Mouse (Mus musculus) c-Kit-positive CD71-negative TER-119-negative erythroid progenitor cells, embryonic 14.5 days (primary cell): ENCODE data around the gene Lenep.

ENCODE experiments used
- DNase-seq: peaks from one replicate; pipeline ENCODE4 v3.0.0-alpha.2; 2013; ENCODE audit warnings: low read depth

Lenep gene

GRCm38 (mm10) chr3:89419981-89420380 is 17.4 kb upstream of the Lenep start:
- no peak for DNase-seq

- DNase-seq: no peak
These were observed 17.0 kb upstream of the Lenep start for GRCm38 (mm10) chr3:89419571-89419970.

GRCm38 (mm10) chr3:89418861-89419250 is 16.3 kb upstream of the Lenep start:
- DNase-seq: no peak

GRCm38 (mm10) chr3:89418170-89418860 is 15.7 kb upstream of the Lenep start, which contains the start of the genes Cks1b and Shc1:
Gene Cks1b, minus strand, starts transcription at chr3:89418383.
Gene Shc1, plus strand, starts transcription at chr3:89418443.
- peak; percentile 93 for DNase-seq

GRCm38 (mm10) chr3:89417840-89418169 is 15.2 kb upstream of the Lenep start:
- DNase-seq: no peak

- DNase-seq: no peak
These were observed 14.5 kb upstream of the Lenep start for GRCm38 (mm10) chr3:89417131-89417530.

- no peak for DNase-seq
These were observed 13.6 kb upstream of the Lenep start for GRCm38 (mm10) chr3:89416158-89416557.

GRCm38 (mm10) chr3:89411490-89412393 is 9.1 kb upstream of the Lenep start, which contains the start of gene Flad1:
Gene Flad1, minus strand, starts transcription at chr3:89411870.
- peak; percentile 100 for DNase-seq

- no peak for DNase-seq
These were observed 8.3 kb upstream of the Lenep start for GRCm38 (mm10) chr3:89410864-89411263.

GRCm38 (mm10) chr3:89409701-89410100 is 7.1 kb upstream of the Lenep start:
- no peak for DNase-seq

GRCm38 (mm10) chr3:89408448-89408847 is 5.9 kb upstream of the Lenep start:
- DNase-seq: no peak

- DNase-seq: no peak
These were observed 4.3 kb upstream of the Lenep start for GRCm38 (mm10) chr3:89406887-89407286.

- no peak for DNase-seq
These were observed 1.3 kb downstream of the Lenep start for GRCm38 (mm10) chr3:89401329-89401728.

GRCm38 (mm10) chr3:89396654-89397005 is 6.0 kb downstream of the Lenep start:
- no peak for DNase-seq

GRCm38 (mm10) chr3:89395806-89396653 is 6.6 kb downstream of the Lenep start:
- DNase-seq: no peak

GRCm38 (mm10) chr3:89395419-89395805 is 7.2 kb downstream of the Lenep start:
- no peak for DNase-seq

- no peak for DNase-seq
These were observed 7.7 kb downstream of the Lenep start for GRCm38 (mm10) chr3:89394894-89395256.

- DNase-seq: no peak
These were observed 8.3 kb downstream of the Lenep start, which contains the start of gene Zbtb7b for GRCm38 (mm10) chr3:89394006-89394893. Gene Zbtb7b, minus strand, starts transcription at chr3:89394776.

- DNase-seq: peak; percentile 92
These were observed 9.0 kb downstream of the Lenep start for GRCm38 (mm10) chr3:89393605-89394004.

- no peak for DNase-seq
These were observed 9.7 kb downstream of the Lenep start for GRCm38 (mm10) chr3:89392871-89393311.
